Mouse (Mus musculus) liver (tissue): ENCODE data around the gene Calu.
"Not testable (repeated sequence)": the region's sequence is repeated elsewhere in the genome, so short reads cannot be mapped to it uniquely, and the experiment has no call there.

Source experiments
- DNase-seq: peaks from one replicate; pipeline ENCODE4 v3.0.0-alpha.2; 2020; ENCODE audit warnings: mixed read lengths

The Calu gene

GRCm38 (mm10) chr6:29363129-29363515 lies 15.3 kb downstream of the Calu start:
- no peak for DNase-seq

DNA sequence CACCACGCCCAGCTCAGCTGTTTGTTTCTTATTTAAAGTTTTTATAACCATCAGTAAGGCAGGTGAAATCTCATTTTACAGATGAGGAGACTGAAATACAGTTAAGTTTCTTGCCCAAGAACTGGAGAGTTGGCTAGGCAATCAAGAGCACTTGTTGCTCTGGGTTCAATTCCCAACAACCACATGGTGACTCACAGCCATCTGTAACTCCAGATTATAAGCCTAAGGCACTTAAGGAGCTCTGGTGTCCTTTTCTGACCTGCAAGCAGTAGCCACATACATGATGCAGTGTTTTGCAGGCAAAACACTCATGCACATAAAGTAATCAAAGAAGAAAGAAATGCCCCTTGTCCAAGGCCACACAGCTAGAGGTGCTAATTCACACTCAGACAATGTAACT lies 17.4 kb downstream of the Calu start:
- no peak for DNase-seq

- no peak for DNase-seq
These were observed 29.5 kb downstream of the Calu start for GRCm38 (mm10) chr6:29377386-29377785.

GRCm38 (mm10) chr6:29378678-29379077 lies 30.8 kb downstream of the Calu start:
- no peak for DNase-seq

DNA sequence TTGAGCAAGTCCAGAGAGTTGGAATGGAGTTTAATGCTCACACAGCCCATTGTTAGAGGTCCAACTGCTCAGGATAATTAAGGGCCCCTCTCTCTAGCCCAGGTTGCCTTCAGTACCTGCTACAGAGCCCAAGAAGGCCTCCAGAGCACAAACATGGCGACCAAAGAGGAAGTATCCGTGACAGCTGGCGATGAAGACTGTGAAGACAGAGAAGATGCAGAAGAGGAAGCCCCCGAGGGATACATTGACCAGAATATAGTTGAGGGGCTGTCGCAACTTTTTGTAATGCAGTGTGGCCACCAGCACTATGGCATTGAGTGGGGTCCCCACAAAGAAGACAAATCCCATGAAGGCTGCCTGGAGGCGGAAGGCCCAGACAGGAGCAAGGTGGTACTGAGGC lies 32.1 kb downstream of the Calu start:
- no peak for DNase-seq

DNA sequence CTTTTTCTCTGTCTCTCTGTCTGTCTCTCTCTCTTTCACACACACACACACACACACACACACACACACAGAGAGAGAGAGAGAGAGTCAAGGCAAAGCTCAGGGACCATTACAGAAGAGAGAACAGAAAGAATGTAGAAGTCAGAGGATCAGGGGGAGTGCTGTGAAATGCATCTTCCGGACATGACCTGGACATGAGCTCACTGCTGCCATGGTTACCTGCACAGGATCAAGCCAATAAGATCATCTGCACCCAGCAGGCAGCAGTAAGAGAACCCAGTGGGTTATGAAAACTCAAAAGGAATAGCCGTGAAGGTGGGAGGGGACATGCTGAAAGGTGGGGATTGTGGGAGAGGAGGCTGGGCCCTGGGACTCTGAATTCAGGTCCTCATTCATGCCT lies 34.6 kb downstream of the Calu start:
- no peak for DNase-seq

DNA sequence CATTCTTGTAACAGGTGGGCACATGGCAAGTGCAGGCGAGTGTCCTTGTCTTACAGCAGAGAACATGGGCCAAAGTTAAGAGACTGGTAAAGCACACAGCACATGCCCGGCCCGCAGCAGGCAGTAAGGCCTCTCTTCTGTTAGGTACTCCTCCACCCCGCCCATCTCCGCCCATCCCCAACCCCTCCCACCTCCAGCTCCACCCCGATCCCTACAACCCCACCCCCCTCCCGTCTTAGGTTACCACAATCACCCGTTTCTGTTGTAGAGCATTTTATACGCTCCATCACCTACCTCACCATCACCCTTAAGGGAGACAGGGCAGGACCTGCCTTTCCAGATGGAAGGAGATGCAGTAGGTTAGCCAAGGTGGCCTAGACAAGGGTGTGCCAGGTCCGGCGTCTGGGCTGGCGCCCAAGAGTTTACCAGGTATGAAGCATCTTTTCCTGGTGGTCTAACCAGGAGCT lies 40.2 kb downstream of the Calu start, which contains the start of gene Opn1sw:
Gene Opn1sw (minus strand): TSS at position 417 of the 467 bp plus-strand sequence.
- peak; percentile 82 for DNase-seq

GRCm38 (mm10) chr6:29388606-29389080 lies 40.8 kb downstream of the Calu start:
- DNase-seq = peak; percentile 71

DNA sequence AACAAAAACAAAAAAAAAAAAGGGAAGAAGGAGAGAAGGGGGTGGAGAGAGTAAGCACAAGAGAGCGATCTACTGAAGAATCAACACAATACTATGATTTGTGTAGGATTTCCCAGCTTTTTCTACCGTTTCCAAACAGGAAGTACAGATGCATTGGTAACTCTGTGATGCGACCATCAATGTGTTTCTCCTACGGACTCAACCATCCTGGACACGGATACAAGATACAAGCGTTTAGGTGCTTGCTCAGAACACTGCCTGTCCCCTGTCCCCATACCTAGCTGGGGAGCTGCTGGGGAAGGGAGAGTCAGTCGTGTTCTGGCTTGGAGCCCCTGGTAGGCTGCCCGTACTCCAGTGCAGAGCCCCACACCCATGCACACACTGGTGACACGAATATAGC lies 41.6 kb downstream of the Calu start:
- DNase-seq = no peak

GRCm38 (mm10) chr6:29390500-29390899 lies 42.6 kb downstream of the Calu start:
- DNase-seq = not testable (repeated sequence)

GRCm38 (mm10) chr6:29391241-29391640 lies 43.4 kb downstream of the Calu start:
- DNase-seq = not testable (repeated sequence)

DNA sequence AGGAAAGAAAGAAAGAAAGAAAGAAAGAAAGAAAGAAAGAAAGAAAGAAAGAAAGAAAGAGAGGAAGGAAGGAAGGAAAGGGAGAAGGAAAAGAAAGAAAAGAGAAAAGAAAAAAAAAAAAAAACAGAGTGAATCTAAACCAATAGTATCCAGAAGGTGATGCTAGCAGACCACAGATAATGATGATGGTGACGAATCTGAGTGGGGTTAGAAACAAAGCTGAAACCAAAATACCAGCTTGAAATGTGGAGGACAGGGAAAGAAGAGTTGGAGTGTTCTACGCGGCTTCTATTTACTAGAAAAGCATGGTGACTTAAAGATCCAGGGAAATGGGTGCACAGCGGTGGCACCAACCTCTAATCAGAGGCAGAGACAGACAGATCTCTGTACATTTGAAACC lies 43.9 kb downstream of the Calu start:
- DNase-seq = no peak

GRCm38 (mm10) chr6:29394286-29394685 lies 46.4 kb downstream of the Calu start:
- DNase-seq = no peak

GRCm38 (mm10) chr6:29395910-29396713 lies 48.2 kb downstream of the Calu start, which contains the start of gene Ccdc136:
Ccdc136 (plus strand) TSS chr6:29396309.
- DNase-seq = peak; percentile 61

DNA sequence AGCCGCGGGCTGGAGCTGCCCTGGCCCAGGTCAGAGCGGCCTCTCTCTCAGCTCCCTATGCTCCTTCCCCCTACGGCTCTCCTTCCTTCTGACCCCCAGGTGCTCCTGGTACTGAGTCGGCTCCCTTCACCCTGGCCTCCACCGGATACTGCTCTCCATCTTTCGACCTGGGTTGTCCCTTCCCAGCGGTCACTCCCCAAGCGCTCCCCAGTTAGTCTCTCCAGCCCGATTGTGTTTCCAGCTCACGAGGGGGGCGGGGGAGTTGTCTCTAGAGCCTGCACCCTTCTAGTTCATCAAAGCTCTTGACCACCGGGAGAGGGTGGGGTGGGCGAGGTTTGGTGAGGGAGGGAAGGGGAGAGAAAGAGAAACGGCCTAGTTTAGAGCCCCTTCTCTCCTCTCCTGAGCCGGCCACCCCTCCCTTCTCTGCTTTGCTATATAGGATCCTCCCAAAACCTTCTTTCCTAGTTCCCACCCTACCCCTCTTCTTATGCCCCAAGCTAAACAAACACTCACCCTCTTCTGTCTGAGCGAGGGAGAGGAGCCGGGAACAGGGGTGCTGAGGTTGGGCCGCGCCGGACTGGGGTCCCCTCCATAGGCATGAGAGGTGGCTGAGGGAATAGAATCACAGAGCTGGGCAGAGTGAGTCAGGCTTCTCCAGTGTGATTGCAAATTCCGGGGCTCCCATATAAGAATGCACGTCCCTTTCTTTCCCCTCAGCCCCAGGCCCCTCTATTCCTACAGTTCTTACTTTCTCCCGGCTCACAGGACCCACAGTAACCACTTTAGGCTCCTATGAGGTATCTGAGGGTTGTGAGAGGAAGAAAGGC lies 49.1 kb downstream of the Calu start:
- no peak for DNase-seq

DNA sequence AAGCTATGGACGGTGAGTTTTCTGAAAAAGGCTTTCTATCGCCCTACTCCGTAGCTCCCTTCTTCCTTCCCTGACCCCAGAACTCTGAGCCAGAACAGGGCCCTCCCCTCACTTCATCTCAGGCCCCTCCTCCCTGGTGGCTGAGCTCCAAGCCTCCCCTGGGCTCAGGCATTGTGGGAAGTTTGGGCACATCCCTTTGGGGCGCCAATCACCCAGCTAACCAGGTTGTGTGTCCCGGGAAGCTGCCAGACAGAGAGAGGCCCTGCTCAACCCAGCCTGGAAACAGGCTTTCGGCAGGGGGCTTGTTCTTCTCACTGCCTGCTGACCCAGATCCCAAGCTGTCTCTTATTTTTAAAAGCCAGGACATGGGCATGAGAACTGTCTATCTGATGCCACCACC lies 49.7 kb downstream of the Calu start:
- DNase-seq = no peak

- no peak for DNase-seq
These were observed 52.0 kb downstream of the Calu start for GRCm38 (mm10) chr6:29399851-29400250.

GRCm38 (mm10) chr6:29402693-29403342 lies 54.9 kb downstream of the Calu start:
- DNase-seq = peak; percentile 47

DNA sequence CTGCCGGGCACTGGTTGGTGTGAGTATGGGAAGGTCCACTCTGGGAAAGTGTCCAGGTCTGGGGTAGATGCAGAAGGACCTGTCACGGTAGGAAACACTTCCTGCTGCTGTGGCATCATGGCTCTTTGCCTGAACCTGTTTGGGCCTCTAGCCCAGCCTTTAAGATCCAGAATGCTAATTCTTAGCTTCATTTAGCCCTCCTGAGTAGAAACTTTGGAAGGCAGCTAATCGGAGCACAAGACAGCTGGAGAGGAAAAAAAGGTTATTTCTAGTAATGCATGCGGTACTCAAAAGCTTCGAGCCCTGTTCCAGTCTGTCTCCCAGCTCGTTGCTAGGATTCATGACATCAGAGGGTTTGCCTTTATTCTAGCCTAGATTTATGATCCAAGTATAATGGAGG lies 58.5 kb downstream of the Calu start:
- DNase-seq = no peak

GRCm38 (mm10) chr6:29415446-29415845 lies 67.6 kb downstream of the Calu start:
- no peak for DNase-seq

DNA sequence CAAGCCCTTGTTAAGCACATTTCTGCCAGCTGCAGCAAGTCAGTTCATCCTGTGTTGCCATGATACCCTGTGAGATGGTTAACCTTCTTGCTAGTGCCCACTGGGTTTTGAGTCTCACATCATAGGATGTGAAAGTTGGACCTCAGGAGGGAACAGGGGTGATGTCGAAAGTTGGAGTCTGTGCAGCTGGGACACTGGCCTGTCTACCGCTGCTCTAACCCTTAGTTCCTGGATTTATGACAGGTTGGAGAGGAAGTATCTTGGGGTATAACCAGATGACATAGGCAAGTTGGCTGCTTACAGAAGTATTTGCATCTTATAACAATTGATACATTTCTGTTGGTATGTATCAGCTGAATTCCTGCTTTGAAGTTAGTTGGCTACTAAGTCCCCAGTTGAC lies 72.7 kb downstream of the Calu start:
- no peak for DNase-seq

- DNase-seq = no peak
These were observed 77.2 kb downstream of the Calu start for GRCm38 (mm10) chr6:29425118-29425517.

GRCm38 (mm10) chr6:29426331-29426730 lies 78.5 kb downstream of the Calu start:
- no peak for DNase-seq
